Mouse (Mus musculus) limb, embryonic 10.5 days (tissue): Measurements from ENCODE around the gene Uck1. TPM values are rescaled to one million over a fixed set of nuclear protein-coding genes. Genes with fewer than 3 reads are reported as not detected.

Source experiments
- DNase-seq: peaks from one replicate; pipeline ENCODE4 v3.0.0-alpha.2; 2017; ENCODE audit warnings: low spot score
- H3K27ac ChIP-seq: fragments of 300-500 bp; sonication (generic); 2 replicates; pipeline ENCODE4 v1.5.1; 2016; ENCODE audit warnings: mild to moderate bottlenecking
- H3K27me3 ChIP-seq: fragments of 300-500 bp; sonication (generic); 2 replicates; pipeline ENCODE4 v1.6.1; 2016; ENCODE audit warnings: low read depth, mild to moderate bottlenecking; ENCODE audit not compliant: poor library complexity, severe bottlenecking
- H3K36me3 ChIP-seq: fragments of 300-500 bp; sonication (generic); 2 replicates; pipeline ENCODE4 v1.6.1; 2016; ENCODE audit warnings: mild to moderate bottlenecking, moderate library complexity
- H3K4me1 ChIP-seq: fragments of 300-500 bp; sonication (generic); 2 replicates; pipeline ENCODE4 v1.6.1; 2016
- H3K4me3 ChIP-seq: fragments of 300-500 bp; sonication (generic); 2 replicates; pipeline ENCODE4 v1.5.1; 2016; ENCODE audit warnings: mild to moderate bottlenecking, moderate library complexity
- H3K9me3 ChIP-seq: fragments of 300-500 bp; sonication (generic); replicated peaks from 2 replicates; pipeline ENCODE4 v1.6.1; 2016; ENCODE audit warnings: mild to moderate bottlenecking
- WGBS: fragments of 180-500 bp; shearing (Covaris S2); methylation state at CpG from one replicate; pipeline ENCODE4 v1.1.7; 2016; 5-methylcytosine and 5-hydroxymethylcytosine counted together
- polyA plus RNA-seq: library from polyadenylated mRNA; unstranded; fragments of >200 nt; fragmentation: Nextera tagmentation; extraction: Ambion mirVana; gene quantifications from 2 replicates; pipeline ENCODE4 v1.2.1, GENCODE M21; 2016

Uck1 gene
- polyA plus RNA-seq, 1 experiment from 2014 or later, result 74.0 TPM

GRCm38 (mm10) chr2:32222057-32222456 is 37.9 kb downstream of the Uck1 start:
- H3K36me3 ChIP-seq, result peaks cover 100% of the 10 kb centered on the region
- H3K27me3 ChIP-seq, result no peaks in the 10 kb centered on the region
- H3K27ac ChIP-seq, result no peak overlapping the region
- no peak for DNase-seq
- H3K4me3 ChIP-seq, result no peak overlapping the region
- WGBS, result 94% methylated on average over 10 of the region's 10 CpGs
- H3K9me3 ChIP-seq, result no peaks in the 10 kb centered on the region
- no peaks in the 10 kb centered on the region for H3K4me1 ChIP-seq

- Histone ChIP-seq H3K27ac (no peak overlapping the region), H3K36me3 (peaks cover 100% of the 10 kb centered on the region), H3K4me3 (no peak overlapping the region), H3K4me1 (no peaks in the 10 kb centered on the region), H3K27me3 (no peaks in the 10 kb centered on the region), H3K9me3 (no peaks in the 10 kb centered on the region)
- WGBS, result 91% methylated on average over 7 of the region's 7 CpGs
- no peak for DNase-seq
Measured at GRCm38 (mm10) chr2:32221577-32221976, 38.4 kb downstream of the Uck1 start.

GRCm38 (mm10) chr2:32220969-32221368 is 39.0 kb downstream of the Uck1 start:
- no peak overlapping the region for H3K27ac ChIP-seq
- no peak for DNase-seq
- H3K4me3 ChIP-seq, result no peak overlapping the region
- no peaks in the 10 kb centered on the region for H3K27me3 ChIP-seq
- H3K4me1 ChIP-seq, result no peaks in the 10 kb centered on the region
- peaks cover 100% of the 10 kb centered on the region for H3K36me3 ChIP-seq
- 92% methylated on average over 10 of the region's 10 CpGs for WGBS
- no peaks in the 10 kb centered on the region for H3K9me3 ChIP-seq

GRCm38 (mm10) chr2:32220021-32220420 is 39.9 kb downstream of the Uck1 start:
- H3K27ac ChIP-seq, result no peak overlapping the region
- H3K36me3 ChIP-seq, result peaks cover 100% of the 10 kb centered on the region
- no peaks in the 10 kb centered on the region for H3K9me3 ChIP-seq
- no peaks in the 10 kb centered on the region for H3K4me1 ChIP-seq
- no peak overlapping the region for H3K4me3 ChIP-seq
- 91% methylated on average over 6 of the region's 6 CpGs for WGBS
- no peak for DNase-seq
- no peaks in the 10 kb centered on the region for H3K27me3 ChIP-seq

GRCm38 (mm10) chr2:32219501-32219900 is 40.5 kb downstream of the Uck1 start:
- H3K4me3 ChIP-seq, result no peak overlapping the region
- H3K27me3 ChIP-seq, result no peaks in the 10 kb centered on the region
- H3K36me3 ChIP-seq, result peaks cover 100% of the 10 kb centered on the region
- WGBS, result 91% methylated on average over 14 of the region's 14 CpGs
- H3K4me1 ChIP-seq, result no peaks in the 10 kb centered on the region
- no peak for DNase-seq
- no peak overlapping the region for H3K27ac ChIP-seq
- no peaks in the 10 kb centered on the region for H3K9me3 ChIP-seq

GRCm38 (mm10) chr2:32218541-32219334 is 41.2 kb downstream of the Uck1 start:
- WGBS, result 93% methylated on average over 11 of the region's 11 CpGs
- no peaks in the 10 kb centered on the region for H3K4me1 ChIP-seq
- no peak for DNase-seq
- H3K4me3 ChIP-seq, result no peak overlapping the region
- peaks cover 100% of the 10 kb centered on the region for H3K36me3 ChIP-seq
- no peaks in the 10 kb centered on the region for H3K27me3 ChIP-seq
- no peaks in the 10 kb centered on the region for H3K9me3 ChIP-seq
- no peak overlapping the region for H3K27ac ChIP-seq

GRCm38 (mm10) chr2:32218113-32218512 is 41.8 kb downstream of the Uck1 start:
- Histone ChIP-seq H3K4me1 (no peaks in the 10 kb centered on the region), H3K36me3 (peaks cover 100% of the 10 kb centered on the region), H3K27ac (no peak overlapping the region), H3K4me3 (no peak overlapping the region), H3K9me3 (no peaks in the 10 kb centered on the region), H3K27me3 (no peaks in the 10 kb centered on the region)
- no peak for DNase-seq
- 93% methylated on average over 5 of the region's 5 CpGs for WGBS

GRCm38 (mm10) chr2:32217656-32218055 is 42.3 kb downstream of the Uck1 start:
- Histone ChIP-seq H3K36me3 (peaks cover 100% of the 10 kb centered on the region), H3K9me3 (no peaks in the 10 kb centered on the region), H3K27me3 (no peaks in the 10 kb centered on the region), H3K27ac (no peak overlapping the region), H3K4me3 (no peak overlapping the region), H3K4me1 (no peaks in the 10 kb centered on the region)
- DNase-seq, result no peak
- 92% methylated on average over 8 of the region's 8 CpGs for WGBS

GRCm38 (mm10) chr2:32216506-32216905 is 43.5 kb downstream of the Uck1 start:
- Histone ChIP-seq H3K9me3 (no peaks in the 10 kb centered on the region), H3K27ac (no peak overlapping the region), H3K4me1 (no peaks in the 10 kb centered on the region), H3K4me3 (no peak overlapping the region), H3K27me3 (no peaks in the 10 kb centered on the region), H3K36me3 (peaks cover 100% of the 10 kb centered on the region)
- no peak for DNase-seq
- WGBS, result 89% methylated on average over 10 of the region's 10 CpGs

- Histone ChIP-seq H3K27ac (no peak overlapping the region), H3K9me3 (no peaks in the 10 kb centered on the region), H3K27me3 (no peaks in the 10 kb centered on the region), H3K36me3 (peaks cover 100% of the 10 kb centered on the region), H3K4me1 (no peaks in the 10 kb centered on the region), H3K4me3 (no peak overlapping the region)
- WGBS, result 94% methylated on average over 10 of the region's 10 CpGs
- no peak for DNase-seq
Measured at GRCm38 (mm10) chr2:32215576-32215975, 44.4 kb downstream of the Uck1 start.

- 94% methylated on average over 10 of the region's 10 CpGs for WGBS
- Histone ChIP-seq H3K27ac (no peak overlapping the region), H3K27me3 (no peaks in the 10 kb centered on the region), H3K9me3 (no peaks in the 10 kb centered on the region), H3K4me3 (no peak overlapping the region), H3K36me3 (peaks cover 100% of the 10 kb centered on the region), H3K4me1 (no peaks in the 10 kb centered on the region)
- no peak for DNase-seq
Measured at GRCm38 (mm10) chr2:32213000-32213399, 47.0 kb downstream of the Uck1 start.

- H3K27me3 ChIP-seq, result no peaks in the 10 kb centered on the region
- no peak overlapping the region for H3K27ac ChIP-seq
- no peak for DNase-seq
- H3K4me3 ChIP-seq, result no peak overlapping the region
- 93% methylated on average over 8 of the region's 8 CpGs for WGBS
- peaks cover 100% of the 10 kb centered on the region for H3K36me3 ChIP-seq
- H3K4me1 ChIP-seq, result no peaks in the 10 kb centered on the region
- H3K9me3 ChIP-seq, result no peaks in the 10 kb centered on the region
Measured at GRCm38 (mm10) chr2:32211689-32212088, 48.3 kb downstream of the Uck1 start.

- no peak for DNase-seq
- Histone ChIP-seq H3K9me3 (no peaks in the 10 kb centered on the region), H3K4me3 (no peak overlapping the region), H3K27ac (no peak overlapping the region), H3K27me3 (no peaks in the 10 kb centered on the region), H3K36me3 (peaks cover 100% of the 10 kb centered on the region), H3K4me1 (no peaks in the 10 kb centered on the region)
- WGBS, result 100% methylated on average over 1 of the region's 1 CpGs
Measured at GRCm38 (mm10) chr2:32207682-32208081, 52.3 kb downstream of the Uck1 start.
